Mouse (Mus musculus): ENCODE data around the gene Gm3448. TPM values are rescaled to one million over a fixed set of nuclear protein-coding genes. Genes with fewer than 3 reads are reported as not detected.
"Not testable (repeated sequence)": the region's sequence is repeated elsewhere in the genome, so short reads cannot be mapped to it uniquely, and the experiment has no call there.

Gm3448 gene
- polyA plus RNA-seq, 1 experiment = 0.78 TPM

DNA sequence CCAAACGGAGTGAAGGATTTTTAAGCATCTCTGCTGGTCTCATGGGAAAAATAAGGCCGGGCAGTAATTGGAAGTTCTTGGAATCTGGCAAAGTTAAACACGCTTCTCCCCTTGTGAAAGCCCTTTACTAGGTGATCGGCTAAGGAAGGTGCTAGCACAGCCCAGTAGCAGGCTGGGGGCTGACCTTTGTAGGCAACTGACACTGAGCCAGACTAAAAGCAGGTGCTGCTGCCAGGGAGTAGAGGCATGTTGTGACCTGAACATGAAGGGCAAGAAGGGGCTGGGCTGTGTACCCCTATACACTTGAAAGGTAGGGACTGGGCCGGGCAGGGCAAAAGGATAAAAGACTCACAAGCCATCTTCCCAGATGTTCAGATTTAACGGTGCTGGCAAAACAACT, 19.0 kb upstream of the Gm3448 start:
- no peaks in the 10 kb centered on the region for H3K4me1 ChIP-seq (ENCODE audit: control insufficient read depth, insufficient read depth, insufficient read length)
- WGBS = 94% methylated on average over 6 of the region's 6 CpGs
- no peak overlapping the region for H3K4me3 ChIP-seq (ENCODE audit: extremely low read depth, insufficient read depth, insufficient read length)
- peaks cover 34% of the 10 kb centered on the region for H3K36me3 ChIP-seq (ENCODE audit: control insufficient read depth, insufficient read depth, low read length)
- DNase-seq (ENCODE audit: low read depth in 1 of 2, low spot score in 2 of 2) = no peak
- no peak overlapping the region for H3K27ac ChIP-seq (ENCODE audit: insufficient read depth, low read length)
- TF ChIP-seq CTCF (IDR thresholded peaks at IDR 0.05; ENCODE audit: extremely low read depth, insufficient read depth, insufficient read length, insufficient replicate concordance) (no peak), POLR2A (IDR thresholded peaks at IDR 0.05; ENCODE audit: low read depth, low read length) (no peak)
- no peaks in the 10 kb centered on the region for H3K27me3 ChIP-seq (ENCODE audit: control insufficient read depth, insufficient read depth, low read length)

DNA sequence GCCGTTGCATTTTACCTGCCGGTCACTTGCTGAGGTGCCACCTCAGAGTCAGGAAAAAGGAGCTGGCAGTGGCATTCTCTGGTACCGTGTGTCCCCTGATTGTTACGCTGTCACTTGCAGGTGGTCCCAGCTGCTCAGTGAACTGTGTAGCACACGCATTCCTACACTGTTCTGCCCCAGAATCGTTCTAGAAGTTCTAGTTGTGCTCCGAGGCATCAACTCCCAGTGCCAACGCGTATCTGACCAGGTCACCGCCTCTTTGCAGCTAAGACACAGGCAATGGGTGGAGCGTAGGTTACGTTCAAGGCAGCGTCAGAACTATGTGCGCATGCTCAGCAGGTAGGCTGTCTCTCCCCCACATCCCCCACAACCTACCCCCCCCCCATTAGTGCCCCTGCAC, 18.3 kb upstream of the Gm3448 start:
- 94% methylated on average over 14 of the region's 14 CpGs for WGBS
- H3K36me3 ChIP-seq (ENCODE audit: control insufficient read depth, insufficient read depth, low read length) = peaks cover 34% of the 10 kb centered on the region

DNA sequence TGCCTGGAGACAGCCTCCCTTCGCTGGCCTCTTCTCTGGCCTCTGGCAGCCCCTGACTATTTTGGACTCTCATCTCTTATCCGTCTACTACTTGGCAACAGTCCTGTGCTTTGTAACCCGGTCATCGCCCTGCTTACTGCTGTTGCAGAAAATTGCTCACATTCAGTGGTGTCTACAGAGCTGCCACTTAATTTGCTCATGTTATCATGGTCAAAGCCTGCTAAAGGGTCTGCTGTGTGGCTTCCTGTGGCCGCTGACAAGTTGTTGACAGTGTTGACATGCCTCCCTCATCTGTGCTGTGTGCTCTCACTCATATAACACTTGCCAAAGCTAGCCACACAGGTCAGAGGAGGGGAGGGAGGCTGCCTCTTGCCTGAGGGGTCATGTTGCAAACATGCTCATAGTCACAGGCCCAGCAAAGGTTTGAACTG, 16.8 kb upstream of the Gm3448 start:
- no peaks in the 10 kb centered on the region for H3K27me3 ChIP-seq (ENCODE audit: control insufficient read depth, insufficient read depth, low read length)
- no peaks in the 10 kb centered on the region for H3K4me1 ChIP-seq (ENCODE audit: control insufficient read depth, insufficient read depth, insufficient read length)
- no peak overlapping the region for H3K4me3 ChIP-seq (ENCODE audit: extremely low read depth, insufficient read depth, insufficient read length)
- peaks cover 32% of the 10 kb centered on the region for H3K36me3 ChIP-seq (ENCODE audit: control insufficient read depth, insufficient read depth, low read length)
- 91% methylated on average over 5 of the region's 5 CpGs for whole genome bisulfite sequencing
- H3K27ac ChIP-seq (ENCODE audit: insufficient read depth, low read length) = no peak overlapping the region
- no peak for TF ChIP-seq POLR2A (IDR thresholded peaks at IDR 0.05; ENCODE audit: low read depth, low read length)
- TF ChIP-seq CTCF (IDR thresholded peaks at IDR 0.05; ENCODE audit: extremely low read depth, insufficient read depth, insufficient read length, insufficient replicate concordance) = no peak
- DNase-seq (ENCODE audit: low read depth in 1 of 2, low spot score in 2 of 2) = no peak

More for the DNA sequence above, 18.3 kb upstream of the Gm3448 start:
- H3K4me1 ChIP-seq (ENCODE audit: control insufficient read depth, insufficient read depth, insufficient read length) = no peaks in the 10 kb centered on the region
- no peaks in the 10 kb centered on the region for H3K27me3 ChIP-seq (ENCODE audit: control insufficient read depth, insufficient read depth, low read length)
- TF ChIP-seq CTCF (IDR thresholded peaks at IDR 0.05; ENCODE audit: extremely low read depth, insufficient read depth, insufficient read length, insufficient replicate concordance) = no peak
- TF ChIP-seq POLR2A (IDR thresholded peaks at IDR 0.05; ENCODE audit: low read depth, low read length) = no peak
- H3K27ac ChIP-seq (ENCODE audit: insufficient read depth, low read length) = no peak overlapping the region
- no peak for DNase-seq (ENCODE audit: low read depth in 1 of 2, low spot score in 2 of 2)
- no peak overlapping the region for H3K4me3 ChIP-seq (ENCODE audit: extremely low read depth, insufficient read depth, insufficient read length)

DNA sequence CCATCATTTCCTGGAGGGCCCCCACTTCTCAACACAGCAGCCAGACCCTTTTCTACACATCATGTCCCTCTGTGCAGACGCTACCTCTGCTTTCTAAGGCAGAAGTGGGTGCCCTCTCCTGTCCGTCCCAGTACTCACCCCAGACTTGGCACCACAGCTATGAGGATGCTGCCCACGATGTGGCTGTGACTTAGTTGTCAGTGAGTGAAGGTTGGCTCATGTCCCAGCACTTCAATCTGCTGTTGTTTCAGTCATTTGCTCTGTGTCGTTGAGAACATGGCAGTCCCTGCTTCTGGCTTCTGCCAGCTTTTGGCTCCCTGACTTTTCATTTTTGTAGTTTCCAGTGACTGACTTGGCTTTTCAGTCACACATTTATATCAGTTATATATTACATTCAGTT, 14.6 kb upstream of the Gm3448 start:
- Histone ChIP-seq H3K4me3 (ENCODE audit: extremely low read depth, insufficient read depth, insufficient read length) (no peak overlapping the region), H3K36me3 (ENCODE audit: control insufficient read depth, insufficient read depth, low read length) (peaks cover 25% of the 10 kb centered on the region), H3K27me3 (ENCODE audit: control insufficient read depth, insufficient read depth, low read length) (no peaks in the 10 kb centered on the region), H3K27ac (ENCODE audit: insufficient read depth, low read length) (no peak overlapping the region), H3K4me1 (ENCODE audit: control insufficient read depth, insufficient read depth, insufficient read length) (no peaks in the 10 kb centered on the region)
- no peak for TF ChIP-seq CTCF (IDR thresholded peaks at IDR 0.05; ENCODE audit: extremely low read depth, insufficient read depth, insufficient read length, insufficient replicate concordance)
- TF ChIP-seq POLR2A (IDR thresholded peaks at IDR 0.05; ENCODE audit: low read depth, low read length) = no peak
- WGBS = 82% methylated on average over 4 of the region's 4 CpGs
- no peak for DNase-seq (ENCODE audit: low read depth in 1 of 2, low spot score in 2 of 2)

DNA sequence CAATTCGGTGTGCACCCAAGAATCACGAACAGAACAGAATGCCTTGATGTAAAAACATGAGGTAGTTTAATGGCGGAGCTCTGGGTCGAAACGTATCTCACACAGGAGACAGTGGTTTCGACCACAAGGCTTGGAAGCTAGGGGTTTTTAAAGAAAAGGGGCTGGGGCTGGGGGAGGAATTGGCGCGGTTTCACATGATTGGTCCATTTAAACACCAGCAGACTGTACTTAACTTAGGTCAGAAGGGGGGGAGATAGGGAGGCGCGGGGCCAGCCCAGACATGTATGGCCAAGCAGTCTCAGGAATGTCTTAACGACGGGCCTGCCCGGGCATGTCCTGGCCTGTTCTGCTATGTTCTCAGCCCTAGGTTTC, 12.5 kb upstream of the Gm3448 start:
- H3K27ac ChIP-seq (ENCODE audit: insufficient read depth, low read length); DNase-seq (ENCODE audit: low read depth in 1 of 2, low spot score in 2 of 2); H3K4me1 ChIP-seq (ENCODE audit: control insufficient read depth, insufficient read depth, insufficient read length); H3K27me3 ChIP-seq (ENCODE audit: control insufficient read depth, insufficient read depth, low read length); H3K4me3 ChIP-seq (ENCODE audit: extremely low read depth, insufficient read depth, insufficient read length): not testable (repeated sequence)
- H3K36me3 ChIP-seq (ENCODE audit: control insufficient read depth, insufficient read depth, low read length) = peaks cover 17% of the 10 kb centered on the region
- 98% methylated on average over 13 of the region's 13 CpGs for WGBS

DNA sequence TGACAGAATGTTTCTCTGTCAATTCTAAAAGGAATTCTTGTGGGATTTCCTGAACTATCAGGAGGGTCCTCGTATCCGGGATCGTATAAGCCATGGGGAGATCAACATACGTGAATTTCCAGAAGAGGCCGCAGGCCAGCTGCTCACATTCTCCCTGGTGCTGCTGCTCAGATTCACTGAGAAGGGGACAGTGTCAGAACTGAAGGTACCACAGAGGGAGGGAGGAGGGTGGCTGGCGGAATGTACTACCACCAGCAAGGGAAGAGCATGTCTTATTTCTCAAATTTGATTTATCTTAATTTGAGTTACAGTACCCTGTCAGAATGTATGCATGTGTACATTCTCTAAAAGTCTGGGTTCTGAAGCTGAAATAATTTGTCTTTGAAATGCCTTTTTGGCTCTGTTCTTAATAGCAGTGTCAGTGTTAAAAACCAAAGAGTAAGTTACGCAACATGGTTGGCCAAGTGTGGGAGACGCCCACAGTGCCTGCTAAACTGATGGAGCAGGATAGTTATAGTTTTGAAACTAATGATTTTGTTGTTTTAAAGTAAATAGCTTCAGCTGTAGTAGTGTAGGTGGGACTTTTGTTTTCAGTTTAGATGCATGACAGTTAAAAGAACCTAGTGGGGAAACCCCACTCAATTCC, 12.0 kb upstream of the Gm3448 start:
- peaks cover 15% of the 10 kb centered on the region for H3K36me3 ChIP-seq (ENCODE audit: control insufficient read depth, insufficient read depth, low read length)
- H3K4me1 ChIP-seq (ENCODE audit: control insufficient read depth, insufficient read depth, insufficient read length); H3K4me3 ChIP-seq (ENCODE audit: extremely low read depth, insufficient read depth, insufficient read length); DNase-seq (ENCODE audit: low read depth in 1 of 2, low spot score in 2 of 2); H3K27me3 ChIP-seq (ENCODE audit: control insufficient read depth, insufficient read depth, low read length); H3K27ac ChIP-seq (ENCODE audit: insufficient read depth, low read length): not testable (repeated sequence)
- over 99% methylated on average over 6 of the region's 8 CpGs for WGBS

DNA sequence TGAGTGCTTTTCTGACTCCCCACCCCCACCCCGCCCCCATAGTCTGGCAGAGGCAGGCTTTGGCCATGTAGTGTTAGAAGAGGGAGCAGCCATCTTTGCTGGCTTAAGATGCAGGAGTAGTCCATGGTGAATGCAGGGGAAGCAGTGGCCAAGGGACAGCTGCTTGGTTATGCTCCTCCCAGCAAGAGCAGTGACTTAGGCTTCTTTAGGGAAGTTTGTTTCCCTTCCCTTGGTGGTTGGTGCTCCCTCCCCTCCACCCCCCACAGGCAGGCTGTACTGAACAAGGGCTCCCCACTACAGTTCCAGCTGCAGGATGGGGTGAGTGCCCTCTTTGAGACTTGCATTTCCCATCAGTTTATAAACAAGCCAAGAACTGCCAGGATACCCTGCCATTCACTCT, 11.4 kb upstream of the Gm3448 start:
- H3K36me3 ChIP-seq (ENCODE audit: control insufficient read depth, insufficient read depth, low read length) = peaks cover 11% of the 10 kb centered on the region
- not testable (repeated sequence) for H3K4me3 ChIP-seq (ENCODE audit: extremely low read depth, insufficient read depth, insufficient read length); H3K4me1 ChIP-seq (ENCODE audit: control insufficient read depth, insufficient read depth, insufficient read length); H3K27ac ChIP-seq (ENCODE audit: insufficient read depth, low read length); DNase-seq (ENCODE audit: low read depth in 1 of 2, low spot score in 2 of 2); H3K27me3 ChIP-seq (ENCODE audit: control insufficient read depth, insufficient read depth, low read length)
- WGBS = 80% methylated on average over 1 of the region's 1 CpGs

DNA sequence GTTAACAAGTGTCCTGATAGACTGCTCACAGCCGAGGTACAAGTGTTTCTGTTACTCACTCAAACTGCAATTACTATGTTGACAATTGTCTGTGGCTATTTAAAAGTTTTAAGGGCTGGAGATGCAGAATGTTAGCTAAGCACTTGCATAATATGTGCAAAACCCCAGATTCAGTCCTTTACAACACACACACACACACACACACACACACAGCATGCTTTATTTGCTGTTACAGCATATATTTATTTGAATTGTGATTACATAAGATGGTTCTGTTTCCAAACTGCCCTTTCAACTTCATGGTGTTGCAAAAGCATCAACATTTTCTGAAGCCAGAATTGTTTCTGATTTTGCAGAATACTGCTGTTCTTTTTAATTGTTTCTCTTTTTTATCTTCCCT, 9.0 kb upstream of the Gm3448 start:
- DNase-seq (ENCODE audit: low read depth in 1 of 2, low spot score in 2 of 2); H3K27me3 ChIP-seq (ENCODE audit: control insufficient read depth, insufficient read depth, low read length); H3K4me1 ChIP-seq (ENCODE audit: control insufficient read depth, insufficient read depth, insufficient read length); H3K4me3 ChIP-seq (ENCODE audit: extremely low read depth, insufficient read depth, insufficient read length); H3K36me3 ChIP-seq (ENCODE audit: control insufficient read depth, insufficient read depth, low read length); H3K27ac ChIP-seq (ENCODE audit: insufficient read depth, low read length): not testable (repeated sequence)
- WGBS = no CpG with 5 or more reads among the region's 1 CpGs

DNA sequence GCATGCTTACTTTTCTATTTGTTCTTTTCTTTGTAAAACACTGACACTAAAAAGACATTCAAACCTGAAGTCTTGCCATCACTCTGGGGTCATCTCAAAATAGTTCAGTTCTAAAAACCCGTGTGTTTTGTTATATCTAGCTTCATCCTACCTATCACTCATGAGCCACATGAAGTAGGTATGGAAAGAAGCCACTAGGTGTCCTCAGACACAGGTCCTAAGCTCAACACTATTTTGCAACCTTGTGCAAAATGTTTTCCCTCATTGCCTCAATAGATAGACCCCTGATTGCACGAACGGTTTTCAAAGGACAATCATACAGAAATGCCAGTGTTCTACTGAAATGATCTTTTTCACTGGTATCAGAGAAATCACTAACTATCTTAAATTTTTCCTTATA, 882 bp downstream of the Gm3448 start:
- DNase-seq (ENCODE audit: low read depth in 1 of 2, low spot score in 2 of 2); H3K27me3 ChIP-seq (ENCODE audit: control insufficient read depth, insufficient read depth, low read length); H3K36me3 ChIP-seq (ENCODE audit: control insufficient read depth, insufficient read depth, low read length); H3K4me3 ChIP-seq (ENCODE audit: extremely low read depth, insufficient read depth, insufficient read length); H3K4me1 ChIP-seq (ENCODE audit: control insufficient read depth, insufficient read depth, insufficient read length); H3K27ac ChIP-seq (ENCODE audit: insufficient read depth, low read length): not testable (repeated sequence)
- no CpG with 5 or more reads among the region's 3 CpGs for whole genome bisulfite sequencing

DNA sequence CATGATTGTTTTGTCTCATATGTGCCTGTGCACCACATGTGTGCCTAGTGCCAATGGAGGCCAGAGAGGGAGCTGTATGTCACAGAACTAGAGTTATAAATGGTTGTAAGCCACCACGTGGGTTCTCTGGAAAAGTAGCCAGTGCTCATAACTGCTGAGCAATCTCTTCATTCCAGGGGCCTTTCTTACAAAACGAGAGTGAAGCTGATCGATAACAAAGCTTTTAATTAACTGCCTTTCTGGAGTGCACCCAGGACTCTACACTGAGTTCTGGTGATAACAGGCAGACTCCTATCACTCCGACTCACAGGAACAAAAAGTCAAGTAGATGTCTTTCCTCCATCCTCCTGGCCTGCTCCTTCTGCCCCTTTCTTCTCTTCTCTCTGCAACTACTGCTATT, 9.9 kb downstream of the Gm3448 start:
- not testable (repeated sequence) for H3K27me3 ChIP-seq (ENCODE audit: control insufficient read depth, insufficient read depth, low read length)

More for the DNA sequence above, 9.9 kb downstream of the Gm3448 start:
- H3K27ac ChIP-seq (ENCODE audit: insufficient read depth, low read length); H3K36me3 ChIP-seq (ENCODE audit: control insufficient read depth, insufficient read depth, low read length); DNase-seq (ENCODE audit: low read depth in 1 of 2, low spot score in 2 of 2); H3K4me1 ChIP-seq (ENCODE audit: control insufficient read depth, insufficient read depth, insufficient read length); H3K4me3 ChIP-seq (ENCODE audit: extremely low read depth, insufficient read depth, insufficient read length): not testable (repeated sequence)
- no CpG with 5 or more reads among the region's 4 CpGs for WGBS

Measured in spleen, adult 2 months (tissue).